Mouse (Mus musculus): Measurements from ENCODE around the gene Ankrd63.

Gene Ankrd63

DNA sequence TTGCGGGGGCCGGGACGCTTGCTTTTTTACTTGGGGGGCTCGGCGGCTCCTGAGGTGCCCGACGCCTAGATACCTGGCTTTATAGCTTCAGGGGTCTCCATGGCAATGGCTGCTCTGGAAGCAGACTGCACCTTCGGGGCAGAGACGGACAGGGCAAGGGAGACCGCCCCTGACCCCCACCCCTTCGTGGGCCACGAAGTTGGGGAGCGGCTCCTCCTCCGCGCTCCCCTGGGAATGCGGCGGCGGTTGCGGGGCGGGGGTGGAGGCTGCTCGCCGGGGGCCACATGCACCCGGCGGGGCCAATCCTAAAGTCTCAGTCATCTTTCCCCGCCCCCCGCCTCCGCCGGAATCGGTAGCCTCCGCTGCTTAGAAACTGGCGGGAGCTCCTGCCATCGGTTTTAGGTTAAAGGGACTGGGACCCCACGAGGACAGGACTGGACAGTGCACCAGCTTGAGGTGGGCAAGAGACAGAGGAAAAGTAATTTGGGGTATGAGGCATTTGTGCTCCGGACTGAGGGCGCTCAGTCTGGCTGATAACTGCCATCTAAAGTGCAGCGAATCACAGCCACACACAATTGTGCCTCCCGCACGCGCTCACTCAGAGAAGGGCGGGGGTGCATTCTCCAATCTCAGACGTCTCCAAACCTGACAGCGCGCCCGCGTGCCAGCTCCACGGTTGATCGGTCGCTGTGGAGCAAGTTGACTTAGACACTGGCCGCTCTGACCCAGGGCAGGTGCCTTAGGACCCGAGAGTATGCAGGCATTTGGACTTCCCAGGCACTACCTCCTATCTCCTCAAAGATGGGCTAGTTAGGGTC, at the start of gene Ankrd63:
Gene Ankrd63, minus strand, starts transcription at position 51 of the 818 bp plus-strand sequence.
- DNase-seq: no peak

- DNase-seq: no peak
Measured at GRCm38 (mm10) chr2:118752792-118753108, 49.0 kb upstream of the Ankrd63 start.

DNA sequence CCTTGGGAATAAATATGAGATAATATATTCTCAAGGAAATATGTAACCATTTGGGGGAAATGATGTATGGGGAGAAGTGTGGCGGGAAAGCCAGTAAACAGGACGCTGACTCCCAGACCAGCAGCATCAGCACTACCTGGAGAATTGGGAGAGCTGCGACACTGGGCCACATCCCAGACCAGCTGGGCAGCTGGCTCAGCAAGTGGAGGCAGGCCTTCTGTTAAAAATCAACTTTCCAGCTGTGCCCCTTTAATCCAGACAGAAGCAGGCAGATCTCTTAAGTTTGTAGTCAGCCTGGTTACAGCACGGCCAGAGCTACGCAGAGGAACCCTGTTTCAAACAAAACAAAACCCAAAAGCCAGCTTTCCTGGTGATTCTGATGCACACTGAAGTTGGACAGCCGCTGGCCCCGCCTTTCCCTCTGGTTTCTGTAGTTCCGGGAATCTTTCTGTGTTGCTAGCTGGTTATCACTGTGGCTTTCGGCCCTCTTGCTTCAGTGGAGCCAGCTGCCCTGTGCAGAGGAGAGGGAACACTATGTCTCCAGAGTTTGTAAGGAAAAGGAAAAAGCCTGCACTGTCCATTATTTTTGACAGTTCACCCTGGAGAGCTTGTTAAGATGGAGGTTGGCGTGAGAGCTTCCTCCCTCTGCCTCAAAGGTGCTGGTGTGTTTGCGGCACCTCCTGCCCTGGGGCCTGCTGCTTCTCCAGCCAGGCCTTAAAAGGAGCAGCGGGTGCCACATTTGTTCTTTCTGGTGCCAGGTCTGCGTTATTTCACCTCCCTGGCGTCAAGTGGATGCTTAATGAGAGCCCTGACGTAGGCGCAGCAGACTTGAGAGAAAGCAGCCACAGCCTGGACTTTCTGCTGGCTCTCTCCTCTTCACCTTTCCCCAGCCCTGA, 48.4 kb upstream of the Ankrd63 start:
- peak; percentile 22 for DNase-seq

DNA sequence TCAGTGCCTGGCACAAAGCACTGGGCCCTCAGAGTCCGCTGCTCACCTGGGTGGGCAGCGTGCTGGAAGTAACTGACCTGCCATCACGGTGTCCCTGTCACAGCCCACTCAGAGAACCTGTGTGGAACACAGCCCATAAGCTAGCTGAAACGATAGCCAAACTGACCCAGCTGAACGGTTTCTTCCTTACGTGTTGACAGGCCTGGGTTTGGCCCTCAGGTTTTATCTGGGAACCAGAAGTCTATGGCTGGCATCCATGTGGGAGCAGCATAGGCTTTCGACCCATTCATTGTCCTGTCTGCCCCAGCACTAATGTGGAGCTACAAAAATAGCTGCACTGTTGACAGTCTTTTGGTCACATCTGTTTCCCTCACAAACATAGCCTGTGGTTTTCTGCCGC, 46.7 kb upstream of the Ankrd63 start:
- no peak for DNase-seq

- DNase-seq: no peak
Measured at GRCm38 (mm10) chr2:118749341-118749884, 45.6 kb upstream of the Ankrd63 start.

DNA sequence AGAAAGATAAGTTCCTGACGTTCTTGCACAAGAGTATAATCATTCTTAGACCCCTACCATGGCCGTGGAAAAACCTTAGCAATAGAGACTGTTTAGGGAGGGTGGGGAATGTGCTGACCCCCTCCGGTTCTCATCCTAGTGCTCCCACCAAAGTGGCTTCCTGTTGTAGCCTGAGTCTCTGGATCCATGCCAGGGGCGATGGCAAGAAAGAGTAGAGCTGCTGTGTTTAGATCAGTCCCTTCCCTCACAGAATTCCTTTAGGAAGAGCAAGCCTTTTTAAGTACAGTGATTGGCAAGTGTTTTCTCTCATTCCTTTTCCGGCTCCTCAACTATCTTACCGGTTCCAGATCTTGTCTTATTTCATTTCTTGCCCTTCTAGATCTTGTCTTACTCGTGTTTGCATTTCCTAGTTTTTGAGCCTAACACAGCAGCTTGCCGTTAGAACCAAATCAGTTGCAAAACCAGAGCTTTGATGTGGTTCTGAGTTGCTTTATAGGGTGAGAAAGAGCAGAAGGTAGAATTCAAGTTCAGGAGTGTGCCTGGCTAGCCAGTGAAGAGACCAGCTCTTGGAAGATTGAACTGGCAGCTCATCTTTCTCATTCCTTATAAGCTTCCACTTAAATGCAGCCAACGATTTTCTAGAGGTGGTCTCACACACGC, 43.7 kb upstream of the Ankrd63 start:
- DNase-seq: peak; percentile 64

- peak; percentile 61 for DNase-seq
Measured at GRCm38 (mm10) chr2:118745915-118746901, 42.4 kb upstream of the Ankrd63 start.

- DNase-seq: peak; percentile 93
Measured at GRCm38 (mm10) chr2:118745232-118745884, 41.6 kb upstream of the Ankrd63 start, which contains the start of gene Inafm2. Gene Inafm2 (plus strand): TSS chr2:118745758.

DNA sequence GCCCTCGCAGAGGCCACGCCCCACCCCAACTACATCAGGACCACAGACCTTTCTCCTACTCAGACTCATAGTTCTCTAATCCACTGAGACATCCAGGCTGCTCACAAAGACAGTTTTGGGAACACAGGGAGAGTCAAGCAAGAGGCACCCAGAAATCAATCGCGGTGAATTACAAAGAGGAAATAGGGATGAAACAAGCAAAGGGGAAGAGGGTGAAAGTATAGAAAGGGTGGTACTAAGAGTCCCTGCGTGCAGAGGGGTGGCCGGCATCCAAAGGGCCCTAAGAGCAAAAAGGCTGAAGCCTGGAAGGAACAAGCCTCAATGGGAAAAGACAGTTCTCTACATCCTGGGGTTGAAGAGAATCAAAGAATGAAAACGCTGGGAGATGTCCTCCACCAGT, 40.9 kb upstream of the Ankrd63 start:
- peak; percentile 60 for DNase-seq

DNA sequence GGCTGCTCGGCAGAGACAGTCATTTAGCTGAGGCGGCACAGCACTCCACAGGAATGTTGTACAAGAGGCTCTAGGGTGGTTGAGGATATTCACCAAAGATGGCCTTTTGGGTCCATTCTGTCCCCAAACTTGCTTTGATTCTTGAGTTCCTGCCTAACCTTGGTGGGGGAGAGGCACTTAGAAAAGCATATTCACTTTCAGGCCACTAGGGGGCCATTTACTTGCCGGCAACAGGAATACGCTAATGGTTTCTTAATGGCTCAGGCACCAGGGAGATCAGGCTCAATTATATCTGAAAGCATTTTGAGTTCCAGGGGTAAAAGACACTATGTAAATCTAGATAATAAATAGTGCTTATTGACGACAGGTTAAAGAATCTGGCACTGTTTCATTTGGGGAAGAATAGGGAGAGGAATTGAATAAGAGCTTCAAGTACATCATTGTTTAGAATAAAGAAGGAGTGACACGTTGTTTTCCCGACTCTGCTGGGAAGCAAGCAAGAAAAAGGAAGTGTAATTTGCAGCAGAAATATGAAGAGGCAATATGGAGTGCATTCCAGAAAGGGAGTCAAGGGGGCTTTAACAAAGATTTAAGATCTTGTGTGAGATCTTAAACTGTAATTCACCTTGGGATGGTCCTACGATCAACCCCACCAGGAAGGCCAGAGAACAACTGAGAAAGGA, 39.6 kb upstream of the Ankrd63 start:
- peak; percentile 83 for DNase-seq

GRCm38 (mm10) chr2:118741183-118741582, 37.4 kb upstream of the Ankrd63 start:
- DNase-seq: no peak

GRCm38 (mm10) chr2:118740341-118740740, 36.6 kb upstream of the Ankrd63 start:
- no peak for DNase-seq

- no peak for DNase-seq
Measured at GRCm38 (mm10) chr2:118733341-118733740, 29.6 kb upstream of the Ankrd63 start.

GRCm38 (mm10) chr2:118731981-118732380, 28.2 kb upstream of the Ankrd63 start:
- DNase-seq: no peak

- no peak for DNase-seq
Measured at GRCm38 (mm10) chr2:118730622-118730915, 26.8 kb upstream of the Ankrd63 start.

DNA sequence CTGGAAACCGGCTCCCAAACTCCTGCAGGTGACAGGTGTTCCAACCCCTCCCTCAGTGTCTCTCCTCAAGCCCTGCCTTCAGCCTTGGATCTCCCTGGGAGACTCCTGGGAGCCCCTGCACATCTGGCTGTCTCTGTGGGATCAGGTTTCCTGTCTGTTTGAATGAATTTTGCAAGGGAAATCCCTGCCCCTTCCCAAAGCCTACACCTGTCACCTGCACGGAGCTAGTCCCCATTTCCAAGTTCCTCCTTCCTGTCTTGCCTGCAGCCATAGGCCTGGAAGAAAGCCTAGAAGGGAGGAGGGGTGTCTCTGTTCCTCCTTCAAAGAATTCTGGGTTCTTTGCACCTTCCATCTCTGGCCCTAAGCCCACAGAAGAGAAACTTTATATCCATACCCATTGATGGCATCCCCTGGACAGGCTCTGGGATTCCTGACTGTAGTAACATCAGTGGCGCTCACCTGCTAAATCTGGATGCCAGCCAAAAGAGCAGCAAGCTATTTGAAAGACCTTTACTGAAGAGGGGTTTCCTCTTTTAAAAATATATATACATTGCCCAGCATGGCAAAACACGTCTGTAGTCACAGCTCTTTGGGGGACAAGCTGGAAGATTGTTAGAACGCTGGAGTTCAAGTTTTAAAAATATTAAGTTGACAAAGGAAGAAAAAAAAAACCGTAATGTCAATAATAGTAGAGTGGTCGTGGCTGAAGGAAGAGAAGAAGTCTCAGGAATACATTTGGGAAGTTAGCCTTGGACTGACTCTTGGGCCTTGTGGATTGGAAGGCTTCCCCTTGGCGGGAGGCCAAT, 26.3 kb upstream of the Ankrd63 start:
- no peak for DNase-seq

DNA sequence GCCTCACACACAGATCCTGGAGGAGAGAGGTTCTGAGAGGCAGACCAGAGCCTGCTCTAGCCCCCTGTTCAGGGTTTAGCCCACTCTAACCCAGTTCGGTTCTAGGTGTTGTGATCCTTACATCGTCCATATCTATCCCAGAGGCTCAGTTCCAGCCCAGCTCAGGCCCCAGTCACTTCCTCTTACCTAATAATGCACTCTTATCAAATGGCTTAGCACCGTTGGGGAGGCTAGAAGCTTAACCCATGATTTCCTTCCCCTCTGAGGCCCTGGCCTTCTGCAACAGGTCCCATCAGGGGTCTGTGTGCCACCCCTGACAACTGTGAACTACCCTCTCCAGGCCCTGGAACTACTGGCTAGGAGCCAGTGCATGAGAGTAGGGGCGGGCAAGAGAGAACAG, 25.4 kb upstream of the Ankrd63 start:
- DNase-seq: no peak

DNA sequence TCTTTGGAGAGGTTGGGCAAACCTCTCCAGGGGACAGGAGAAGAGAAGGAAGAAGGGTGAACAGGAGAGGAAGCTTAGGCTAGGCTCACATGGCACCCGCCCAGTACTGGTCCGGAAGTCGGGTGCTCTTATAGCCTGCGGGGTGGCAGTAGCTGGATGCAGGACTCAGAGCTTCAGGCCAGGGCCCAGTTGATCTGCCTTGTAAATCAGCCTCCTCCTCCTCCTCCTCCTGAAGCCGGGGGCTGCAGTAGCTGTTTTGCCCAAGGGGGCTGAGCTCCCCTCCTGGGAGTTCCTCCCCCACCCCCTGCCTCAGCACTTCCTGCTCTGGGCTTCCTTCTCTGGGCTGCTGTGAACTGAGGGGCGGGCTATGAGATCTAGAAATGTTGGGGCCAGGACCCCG, 24.6 kb upstream of the Ankrd63 start, which contains the start of gene Plcb2:
Gene Plcb2, minus strand, starts transcription at position 102 of the 400 bp plus-strand sequence.
- DNase-seq: no peak

- DNase-seq: no peak
Measured at GRCm38 (mm10) chr2:118727911-118728310, 24.1 kb upstream of the Ankrd63 start.

- DNase-seq: no peak
Measured at GRCm38 (mm10) chr2:118726873-118727272, 23.1 kb upstream of the Ankrd63 start.
